Mouse (Mus musculus): ENCODE results near the gene Galk1.
A peak's percentile ranks its signal among the peaks of the same experiment; 100 is the strongest.

The Galk1 gene

DNA sequence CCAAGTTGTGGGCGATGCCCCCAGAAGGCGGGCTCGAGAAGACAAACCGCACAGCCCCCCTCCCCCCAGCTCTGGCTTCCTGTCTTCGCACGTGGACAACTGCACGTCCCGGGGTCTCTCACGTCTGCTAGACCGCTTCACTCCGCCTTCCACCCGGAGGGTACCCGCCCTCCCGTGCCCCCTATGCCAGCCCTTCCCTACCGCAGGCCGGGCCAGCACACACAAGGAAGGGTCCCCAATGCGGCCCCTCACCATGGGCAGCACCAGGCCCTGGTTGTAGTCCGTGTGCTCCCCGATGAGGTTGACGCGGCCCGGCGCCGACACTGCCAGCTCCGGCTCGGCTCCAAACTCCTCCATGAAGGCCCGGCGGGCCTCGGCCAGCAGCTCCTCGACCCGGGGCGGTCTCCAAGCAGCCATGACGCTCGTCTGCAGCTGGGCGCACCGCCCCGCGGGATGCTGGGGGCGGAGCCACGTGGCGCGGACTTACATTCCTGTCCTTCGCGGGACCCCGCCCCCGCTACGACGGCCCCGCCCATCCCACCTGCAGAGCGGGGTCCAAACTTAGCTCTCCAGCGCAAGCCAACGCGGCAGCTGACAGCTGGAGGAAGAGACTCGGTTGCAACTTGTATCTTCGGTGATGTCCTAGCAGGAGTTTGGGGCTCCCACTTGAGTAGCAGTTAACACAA, at the start of gene Galk1:
Galk1 (minus strand) TSS at position 458 of the 686 bp plus-strand sequence.
- peak; percentile 89 to 90 for DNase-seq

DNA sequence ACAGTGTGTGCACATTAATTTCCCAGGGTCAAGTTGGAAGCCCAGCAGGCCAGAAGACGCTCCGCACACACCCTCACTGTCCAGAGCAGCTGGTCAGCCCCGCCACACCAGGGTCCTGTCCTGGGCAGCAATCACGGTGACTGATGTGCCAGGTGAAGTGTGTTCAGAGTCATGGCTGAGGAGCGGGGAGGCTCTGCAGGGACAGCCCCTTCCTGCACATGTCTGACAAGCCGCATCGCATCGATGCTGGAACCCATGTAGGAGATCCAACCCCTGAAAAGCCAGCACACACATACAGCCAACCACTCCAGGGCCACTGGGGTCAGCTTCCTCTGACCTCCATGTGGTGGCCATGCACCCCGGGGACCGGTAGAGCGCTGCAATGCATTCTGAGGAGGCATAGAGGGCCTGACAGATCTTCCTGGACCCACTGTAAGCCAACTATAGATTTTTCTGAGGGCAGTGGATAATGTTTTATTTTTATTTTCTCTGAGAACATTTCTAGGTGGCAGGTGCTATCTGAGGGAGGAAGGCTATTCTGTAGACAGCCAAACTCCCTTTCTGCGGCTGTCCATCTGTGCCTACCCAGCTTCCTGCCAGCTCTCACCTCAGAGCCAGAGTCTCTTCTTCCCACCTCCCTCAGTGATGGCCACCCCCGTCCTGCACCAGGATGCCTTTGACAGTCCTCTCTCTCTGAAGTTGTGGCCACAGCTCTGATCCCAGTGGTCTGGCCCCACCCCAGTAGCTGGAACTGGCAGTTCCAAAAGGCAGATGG, 49.3 kb upstream of the Galk1 start:
- DNase-seq = no peak

DNA sequence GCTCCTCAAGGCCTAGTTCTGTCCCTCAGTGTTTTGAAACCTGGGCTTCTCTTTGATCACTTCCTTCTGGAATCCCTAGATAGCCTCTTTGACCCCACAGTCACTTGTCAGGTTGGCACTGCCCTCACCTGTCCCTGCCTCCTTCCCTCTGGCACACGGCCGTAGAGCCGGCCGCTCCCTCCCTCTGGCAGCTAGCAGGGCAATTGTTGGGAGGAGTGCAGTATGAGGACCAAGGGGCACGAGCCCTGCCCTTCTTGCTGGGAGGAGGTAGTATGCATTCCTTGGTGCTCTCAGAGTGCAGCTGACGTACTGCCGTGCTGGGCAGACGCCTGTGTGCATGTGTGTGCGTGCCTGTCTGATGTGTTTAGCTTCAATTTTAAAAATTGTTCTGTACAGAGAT, 48.1 kb upstream of the Galk1 start:
- no peak for DNase-seq

DNA sequence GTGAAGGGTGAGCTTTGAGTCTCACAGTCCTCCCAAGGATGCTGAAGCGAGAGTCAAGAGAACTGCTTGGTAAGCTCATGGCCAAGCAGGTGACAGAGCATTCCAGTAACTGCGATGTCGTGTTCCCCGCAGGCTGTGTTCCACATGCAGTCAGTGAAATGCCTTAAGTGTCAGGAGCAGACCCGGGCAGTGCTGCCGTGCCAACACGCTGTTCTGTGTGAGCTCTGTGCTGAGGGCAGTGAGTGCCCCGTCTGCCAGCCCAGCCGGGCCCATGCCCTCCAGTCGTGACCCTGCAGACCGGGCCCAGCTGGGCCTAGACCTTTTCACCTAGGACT, 47.1 kb upstream of the Galk1 start:
- no peak for DNase-seq

DNA sequence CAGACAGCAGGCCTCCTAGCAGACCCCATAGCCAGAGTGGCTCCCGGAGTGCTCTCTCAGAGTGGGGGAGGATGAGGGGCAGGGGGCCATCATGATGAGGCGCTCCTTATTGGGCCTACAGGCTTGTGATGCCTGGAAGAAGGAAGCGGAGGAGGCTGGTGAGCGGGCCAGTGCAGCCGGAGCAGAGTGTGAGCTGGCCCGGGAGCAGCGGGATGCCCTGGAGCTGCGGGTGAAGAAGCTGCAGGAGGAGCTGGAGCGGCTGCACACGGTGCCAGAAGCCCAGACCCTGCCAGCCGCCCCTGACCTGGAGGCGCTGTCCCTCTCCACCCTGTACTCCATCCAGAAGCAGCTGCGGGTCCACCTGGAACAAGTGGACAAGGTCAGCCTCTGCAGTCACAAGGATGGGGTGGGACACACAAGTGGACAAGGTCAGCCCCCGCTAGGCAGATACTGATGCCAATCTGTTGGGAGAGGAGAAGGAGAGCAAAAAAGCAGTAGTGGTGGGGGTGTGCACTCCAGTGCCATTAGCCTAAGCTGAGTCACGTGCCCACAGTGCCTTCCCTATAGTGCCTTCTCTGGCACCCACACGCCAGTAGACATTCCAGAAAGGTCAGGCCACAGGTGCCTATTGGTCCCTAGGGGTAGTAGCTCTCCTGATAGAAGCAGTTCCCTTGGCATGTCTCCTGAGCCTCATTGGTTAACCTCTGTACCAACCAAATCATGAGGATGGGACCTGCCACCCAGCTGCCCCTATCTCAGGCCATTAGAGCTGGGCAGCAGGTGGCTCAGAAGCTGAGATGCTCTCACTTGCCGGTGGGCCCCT, 46.6 kb upstream of the Galk1 start:
- no peak for DNase-seq

DNA sequence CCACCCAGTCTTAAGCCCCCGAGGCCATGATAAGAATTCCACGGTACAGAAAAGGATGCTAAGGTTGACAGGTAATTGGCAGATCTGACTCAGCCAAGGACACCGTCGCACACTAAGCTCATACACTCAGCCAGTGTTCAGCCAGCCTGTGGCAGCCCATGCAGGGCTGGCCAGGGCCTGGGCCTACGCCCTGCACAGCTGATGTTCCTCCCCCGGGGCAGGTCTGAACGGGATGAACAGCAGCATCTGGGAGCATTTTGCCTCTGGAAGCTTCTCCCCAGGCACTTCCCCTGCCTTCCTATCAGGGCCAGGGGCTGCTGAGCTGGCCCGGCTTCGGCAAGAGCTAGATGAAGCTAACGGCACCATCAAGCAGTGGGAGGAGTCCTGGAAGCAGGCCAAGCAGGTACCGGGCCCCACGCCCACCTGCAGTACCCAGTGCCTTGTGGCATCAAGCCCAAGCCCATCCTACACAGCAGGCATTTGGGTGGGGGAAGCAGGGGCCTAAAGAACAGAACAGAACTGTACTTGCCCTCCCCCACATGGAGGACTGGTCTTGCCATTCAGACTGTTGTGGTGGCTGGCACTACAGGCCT, 45.6 kb upstream of the Galk1 start:
- no peak for DNase-seq

DNA sequence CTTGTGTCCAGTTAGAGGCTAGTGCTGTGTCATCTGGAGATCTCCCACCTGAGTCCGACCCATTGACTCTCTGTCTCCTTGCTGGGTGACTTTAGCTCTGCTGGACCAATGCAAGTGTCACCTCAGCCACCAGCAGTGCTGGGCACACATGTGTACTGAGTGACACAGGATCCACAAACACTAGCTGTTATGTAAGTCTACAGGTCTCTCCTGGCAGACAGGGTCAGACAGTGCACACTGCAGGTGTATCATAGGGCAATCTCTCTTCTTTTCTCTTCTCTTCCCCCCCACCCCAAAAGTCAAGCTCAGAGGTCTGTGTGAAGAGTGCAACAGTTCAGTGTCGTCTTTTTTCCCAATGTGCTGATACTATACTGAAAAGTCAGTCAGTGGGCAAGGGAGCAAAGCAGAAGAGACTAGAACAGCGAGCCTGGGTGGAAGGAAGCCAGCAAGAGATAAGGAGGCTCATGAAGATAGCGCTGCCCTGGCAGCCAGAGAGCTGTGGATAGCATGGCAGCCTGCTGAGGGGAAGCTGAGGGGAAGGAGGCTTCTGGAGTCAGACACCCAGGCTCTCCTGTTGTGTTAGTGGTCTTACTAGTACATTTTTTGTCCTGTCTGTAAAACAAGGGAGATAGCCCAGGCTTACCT, 44.8 kb upstream of the Galk1 start:
- DNase-seq = no peak

DNA sequence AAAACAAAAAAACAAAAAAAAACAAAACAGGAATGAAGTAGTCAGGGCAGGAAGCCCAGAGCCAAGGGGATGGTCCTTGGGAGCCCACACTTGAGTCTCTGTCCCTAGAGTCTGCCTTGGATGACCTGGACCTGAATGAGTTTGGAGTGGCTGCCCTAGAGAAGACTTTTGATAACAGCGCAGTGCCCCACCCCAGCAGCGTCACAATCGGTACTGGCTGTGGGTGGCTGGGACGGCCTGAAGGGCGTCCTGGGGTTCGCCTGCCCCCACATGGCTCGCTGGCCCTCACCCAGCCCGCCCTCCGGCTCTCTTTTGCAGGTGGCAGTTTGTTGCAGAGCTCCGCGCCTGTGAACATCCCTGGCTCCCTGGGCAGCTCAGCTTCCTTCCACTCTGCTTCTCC, 43.4 kb upstream of the Galk1 start:
- no peak for DNase-seq

DNA sequence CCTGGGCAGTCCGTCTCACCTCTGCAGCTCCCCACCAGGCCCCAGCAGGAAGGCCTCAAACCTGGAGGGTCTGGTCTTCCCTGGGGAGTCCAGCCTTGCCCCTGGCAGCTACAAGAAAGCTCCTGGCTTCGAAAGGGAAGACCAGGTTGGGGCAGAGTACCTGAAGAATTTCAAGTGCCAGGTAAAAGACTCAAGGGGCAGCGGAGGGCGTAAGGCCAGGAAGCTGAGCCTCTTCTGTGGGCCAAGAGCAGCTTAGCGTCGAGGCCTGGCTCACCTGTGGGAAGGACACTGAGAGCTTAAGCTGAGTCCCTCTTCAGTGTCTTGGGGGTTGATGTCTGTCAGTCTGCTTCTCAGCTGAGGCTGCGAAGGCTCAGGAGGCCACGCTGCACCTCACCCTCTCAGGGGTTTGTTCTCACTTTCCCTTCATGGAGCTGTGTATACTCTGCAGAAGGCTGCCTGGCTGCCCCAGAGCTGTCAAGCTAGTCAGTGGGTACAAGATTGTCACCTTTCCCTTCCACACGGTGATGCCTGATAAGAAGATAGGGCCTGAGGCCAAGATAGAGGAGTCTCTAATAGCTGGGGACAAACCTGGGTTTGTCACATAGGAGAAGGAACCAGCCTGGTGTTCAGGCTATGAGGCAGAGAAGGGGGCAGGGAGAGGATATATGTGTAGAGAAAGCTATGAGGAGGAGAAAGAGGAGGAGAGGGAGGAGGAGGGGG, 41.2 kb upstream of the Galk1 start:
- no peak for DNase-seq

DNA sequence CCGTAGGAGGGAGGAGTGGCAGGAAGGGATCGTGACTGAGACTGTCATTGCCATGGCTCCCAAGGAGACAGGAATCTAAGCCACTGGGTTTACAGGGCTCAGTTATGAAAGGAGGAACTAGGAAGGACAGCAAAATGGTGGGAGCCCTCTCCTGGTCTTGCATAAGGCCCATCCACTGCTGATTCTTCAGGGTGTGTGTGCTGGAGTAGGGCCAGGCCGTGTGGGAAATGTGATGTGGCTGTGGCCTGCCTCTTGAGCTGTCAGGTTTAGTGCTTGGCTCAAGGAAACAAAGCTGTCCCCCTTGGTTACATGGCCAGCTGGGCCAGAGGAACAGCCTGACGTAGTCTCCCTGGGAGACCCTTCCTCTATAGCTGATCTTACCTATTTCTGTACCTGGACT, 37.7 kb upstream of the Galk1 start:
- DNase-seq = no peak

DNA sequence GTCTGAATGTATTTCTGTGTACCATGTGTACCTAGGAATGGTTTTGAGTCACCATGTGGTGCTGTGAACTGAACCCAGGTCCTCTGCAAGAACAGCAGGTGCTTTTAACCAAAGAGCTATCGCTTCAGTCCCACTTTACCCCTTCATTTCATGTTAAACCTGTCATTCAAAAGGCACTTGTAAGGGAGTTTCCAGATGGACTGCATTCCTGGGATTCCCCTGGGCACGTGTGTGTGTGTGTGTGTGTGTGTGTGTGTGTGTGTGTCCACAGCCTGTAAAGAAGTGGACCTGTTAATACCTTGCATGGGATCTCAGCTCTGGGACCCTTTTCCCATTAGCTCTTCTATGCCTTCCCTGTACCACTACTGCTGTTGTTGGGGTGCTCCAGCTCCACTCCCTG, 37.1 kb upstream of the Galk1 start:
- no peak for DNase-seq

DNA sequence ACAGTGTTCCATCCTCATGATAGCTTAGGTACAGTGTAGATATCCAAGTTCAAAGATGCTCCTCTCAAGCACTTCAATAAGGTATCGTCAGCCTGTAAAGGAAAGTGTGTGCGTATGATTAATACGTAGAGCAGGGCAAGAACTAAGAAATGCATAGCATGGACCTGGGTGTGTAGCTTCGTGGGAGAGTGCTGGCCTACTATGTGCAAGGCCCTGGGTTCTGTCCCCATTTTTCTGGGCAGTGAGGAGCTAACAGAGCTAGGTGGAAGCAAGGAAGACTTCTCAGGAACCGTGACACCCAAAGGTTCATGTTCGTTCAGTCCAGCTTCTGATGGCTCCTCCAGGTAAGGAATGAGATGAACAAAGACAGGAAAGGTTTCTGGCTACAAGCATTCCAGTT, 32.7 kb upstream of the Galk1 start:
- DNase-seq = no peak

DNA sequence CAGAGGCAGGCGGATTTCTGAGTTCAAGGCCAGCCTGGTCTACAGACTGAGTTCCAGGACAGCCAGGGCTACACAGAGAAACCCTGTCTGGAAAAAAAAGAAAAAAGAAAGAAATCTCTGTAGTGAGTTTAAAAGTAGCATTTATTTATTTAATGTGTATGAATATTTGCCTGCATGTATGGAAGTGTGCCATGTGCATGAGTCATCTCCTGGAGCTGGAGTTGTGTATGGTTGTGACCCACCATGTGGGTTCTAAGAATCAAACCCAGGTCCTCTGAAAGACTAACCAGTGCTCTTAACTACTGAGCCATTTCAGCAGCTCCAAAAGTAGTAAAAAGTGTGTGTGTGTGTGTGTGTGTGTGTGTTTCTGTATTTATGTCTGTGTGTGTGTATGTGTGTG, 30.8 kb upstream of the Galk1 start:
- no peak for DNase-seq

DNA sequence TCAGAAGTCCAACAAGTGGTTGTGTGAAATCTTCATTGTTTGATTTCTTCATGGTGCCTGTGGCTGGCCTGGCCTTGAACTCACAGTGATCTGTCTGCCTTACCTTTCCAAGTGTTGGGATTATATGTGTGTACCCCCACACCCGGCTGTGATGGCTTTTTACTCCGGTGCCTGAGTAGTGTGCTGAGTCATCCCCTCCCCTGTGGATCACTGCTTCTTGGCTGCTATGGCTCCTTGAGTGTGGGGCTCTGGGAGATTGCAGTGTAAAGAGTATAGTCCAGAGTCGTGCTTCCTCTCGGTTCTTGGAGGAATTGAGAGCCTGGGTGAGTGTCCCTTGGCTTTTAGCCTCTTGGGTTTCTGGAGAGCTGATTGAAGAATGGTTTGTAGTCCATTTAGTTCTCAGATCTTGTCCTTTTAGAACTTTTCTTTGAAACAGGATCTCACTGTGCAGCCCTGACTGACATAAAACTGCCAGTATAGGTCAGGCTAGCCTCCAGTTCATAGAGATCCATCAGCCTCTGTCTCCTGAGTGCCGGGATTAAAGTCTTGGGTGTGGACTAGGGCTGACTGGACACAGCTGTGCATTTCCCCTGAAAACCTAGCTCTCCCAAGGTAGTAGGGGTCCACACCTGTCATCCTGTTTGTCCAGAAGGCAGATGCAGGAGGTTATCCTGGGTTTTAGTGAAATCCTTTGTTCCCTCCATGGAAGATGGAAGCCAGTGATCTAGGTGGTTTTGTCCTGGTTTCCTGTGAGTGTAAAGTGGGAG, 30.0 kb upstream of the Galk1 start:
- no peak for DNase-seq

DNA sequence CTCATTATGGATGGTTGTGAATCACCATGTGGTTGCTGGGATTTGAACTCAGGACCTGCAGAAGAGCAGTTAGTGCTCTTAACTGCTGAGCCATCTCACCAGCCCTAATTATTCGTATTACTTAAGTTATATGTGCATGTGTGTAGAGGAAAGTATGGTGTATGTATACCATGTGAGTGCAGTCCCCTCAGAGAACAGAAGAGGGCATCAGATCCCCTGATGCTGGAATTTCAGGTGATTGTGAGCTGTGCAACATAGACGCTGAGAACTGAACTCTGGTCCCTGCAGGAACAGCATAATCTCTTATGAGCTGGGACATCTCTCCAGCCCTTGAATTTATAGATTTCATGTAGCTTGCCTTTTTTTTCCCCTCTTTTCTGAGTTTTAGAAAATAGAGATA, 29.3 kb upstream of the Galk1 start:
- no peak for DNase-seq

DNA sequence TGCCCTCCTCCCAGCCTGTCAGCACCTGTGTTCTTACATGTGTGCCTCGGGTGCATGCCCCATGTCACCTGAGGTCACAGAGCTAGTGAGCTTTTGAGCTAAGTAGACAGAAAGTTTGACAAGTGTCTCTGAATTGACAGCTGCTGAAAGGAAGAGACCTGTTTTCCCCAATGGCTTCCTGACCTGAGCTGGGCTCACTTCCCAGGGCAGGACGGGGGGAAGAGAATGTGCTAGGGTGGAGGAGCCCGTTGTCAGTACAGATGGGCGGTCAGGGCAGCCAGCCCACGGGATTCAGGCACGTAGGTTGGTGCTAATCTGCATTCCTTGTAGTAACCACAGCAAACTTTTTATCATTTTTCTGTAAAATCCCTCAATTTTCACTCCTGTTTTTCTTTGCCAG, 28.1 kb upstream of the Galk1 start:
- no peak for DNase-seq

DNA sequence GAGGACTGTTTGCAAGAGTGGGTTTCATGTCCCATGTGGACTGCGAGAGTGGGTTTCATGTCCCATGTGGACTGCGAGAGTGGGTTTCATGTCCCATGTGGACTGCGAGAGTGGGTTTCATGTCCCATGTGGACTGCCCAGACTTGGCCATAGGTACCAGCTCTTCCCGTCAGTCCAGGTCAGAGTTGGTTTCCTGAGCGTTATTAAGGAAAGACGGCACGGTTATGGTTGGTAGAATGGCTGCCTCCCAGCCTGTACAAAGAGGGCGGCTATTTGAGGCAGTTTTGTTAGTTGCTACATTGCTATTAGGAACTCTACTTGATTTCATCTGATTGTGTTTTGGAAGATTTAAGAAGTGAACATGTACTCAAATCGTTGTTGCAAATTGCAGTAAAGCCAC, 25.3 kb upstream of the Galk1 start:
- DNase-seq = no peak

DNA sequence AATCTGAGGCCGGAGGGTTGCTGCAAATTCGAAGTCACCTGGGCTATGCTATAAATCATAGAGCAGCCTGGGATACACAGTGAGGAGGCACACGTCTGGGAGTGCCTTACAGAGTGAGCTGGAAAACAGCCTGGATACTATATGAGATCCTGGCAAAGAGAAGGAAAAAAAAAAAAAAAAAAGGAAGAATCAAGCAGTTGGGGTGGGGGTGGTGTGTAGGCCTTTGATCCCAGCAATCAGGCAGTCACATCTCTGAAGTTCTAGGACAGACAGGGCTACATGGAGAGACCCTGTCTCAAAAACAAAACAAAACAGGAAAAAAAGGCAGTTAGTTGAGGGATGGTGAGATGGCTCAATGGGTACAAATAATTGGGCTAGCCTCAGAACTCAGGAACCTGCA, 24.2 kb upstream of the Galk1 start:
- DNase-seq = no peak

DNA sequence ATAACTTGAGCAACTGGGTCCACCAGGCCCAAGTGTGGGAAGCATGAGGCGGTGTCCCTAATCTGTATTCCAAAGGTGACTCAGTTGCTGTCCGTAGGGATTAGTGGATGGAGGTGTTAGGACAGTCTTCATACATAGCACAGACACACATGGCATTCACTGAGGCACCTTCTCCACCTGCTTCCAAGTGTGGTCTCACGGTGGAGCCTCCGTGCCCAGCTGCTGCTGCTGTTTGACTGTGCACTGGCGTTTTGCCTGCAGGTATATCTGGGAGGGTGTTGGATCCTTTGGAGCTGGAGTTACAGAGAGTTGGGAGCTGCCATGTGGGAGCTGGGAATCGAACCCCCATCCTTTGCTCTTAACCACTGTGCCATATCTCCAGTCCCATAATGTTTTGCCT, 22.1 kb upstream of the Galk1 start:
- DNase-seq = no peak

DNA sequence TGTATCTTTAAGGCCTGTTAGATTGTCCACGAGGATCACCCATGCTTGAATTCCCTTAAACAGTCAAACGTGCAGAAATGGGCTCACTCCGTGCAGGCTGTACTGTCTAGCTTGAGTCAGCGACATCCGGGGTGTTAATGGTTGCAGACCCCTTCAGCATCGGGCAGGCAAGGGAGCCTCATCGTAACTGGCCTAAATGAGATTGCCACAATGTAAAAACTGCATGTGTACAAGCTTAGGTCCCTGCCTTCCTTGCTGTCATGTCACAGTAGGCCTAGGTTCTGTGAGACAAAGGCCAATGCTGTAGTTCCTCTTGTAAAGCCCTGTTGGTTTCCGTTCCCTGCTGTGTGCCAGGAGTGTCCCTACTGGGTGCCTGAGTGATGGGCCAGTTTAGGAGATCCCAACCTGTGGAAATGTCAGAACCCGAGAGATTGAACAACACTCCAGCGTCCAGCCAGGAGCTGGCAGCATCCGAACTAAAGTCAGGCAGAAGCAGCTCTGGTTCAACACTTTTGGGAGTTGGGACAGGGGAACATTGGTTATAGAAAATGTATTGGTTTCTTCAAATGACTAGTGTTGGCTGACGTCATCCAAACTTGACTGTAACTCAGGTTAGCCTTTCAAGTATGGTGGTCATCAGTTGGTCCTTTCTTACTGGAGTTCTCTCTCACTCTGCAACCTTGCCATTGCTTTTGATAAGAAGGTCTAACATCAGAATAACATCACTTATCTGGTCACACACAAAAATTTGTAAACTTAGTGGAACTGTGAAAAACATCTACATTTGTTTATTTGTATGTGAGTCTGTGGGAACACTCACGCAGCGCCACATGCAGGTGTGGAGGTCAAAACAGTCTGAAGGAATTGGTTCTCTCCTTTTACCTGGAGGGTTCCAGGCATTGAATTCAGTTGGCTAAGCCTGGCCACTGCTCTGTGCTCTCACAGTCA, 18.7 kb upstream of the Galk1 start:
- DNase-seq = peak in 1 of 2 experiments; percentile 64

Data from B cell, adult 2 months (primary cell).